Mouse (Mus musculus) small intestine, adult 2 months (tissue): ENCODE data around the gene Snrnp35. TPM values are rescaled to one million over a fixed set of nuclear protein-coding genes. Genes with fewer than 3 reads are reported as not detected.
"Not testable (repeated sequence)": the region's sequence is repeated elsewhere in the genome, so short reads cannot be mapped to it uniquely, and the experiment has no call there.

Experiments
- H3K27ac ChIP-seq: fragments of 200-500 bp; 2 replicates; pipeline ENCODE4 v1.5.1; 2012; ENCODE audit warnings: low read depth, low read length, control low read depth, inconsistent platforms; ENCODE audit not compliant: insufficient read depth
- H3K27me3 ChIP-seq: fragments of 200-500 bp; 2 replicates; pipeline ENCODE4 v1.6.1; 2012; ENCODE audit warnings: mild to moderate bottlenecking, moderate library complexity, low read length, inconsistent platforms; ENCODE audit not compliant: control insufficient read depth, insufficient read depth
- H3K36me3 ChIP-seq: fragments of 200-500 bp; 2 replicates; pipeline ENCODE4 v1.6.1; 2012; ENCODE audit warnings: mild to moderate bottlenecking, low read length, control low read depth, inconsistent platforms; ENCODE audit not compliant: control insufficient read depth, insufficient read depth
- H3K4me1 ChIP-seq: fragments of 200-500 bp; 2 replicates; pipeline ENCODE4 v1.6.1; 2012; ENCODE audit warnings: low read length, inconsistent platforms, mixed read lengths; ENCODE audit not compliant: control insufficient read depth, insufficient read depth, insufficient read length
- H3K4me3 ChIP-seq: fragments of 200-500 bp; 2 replicates; pipeline ENCODE4 v1.5.1; 2012; ENCODE audit warnings: low read depth, mild to moderate bottlenecking, control low read depth, inconsistent platforms, low read length, moderate library complexity
- CTCF ChIP-seq: fragments of 200-500 bp; IDR thresholded peaks from 2 replicates; pipeline ENCODE4 v1.5.1; 2012; ENCODE audit warnings: low read depth, mild to moderate bottlenecking, control low read depth, inconsistent platforms, low read length, moderate library complexity, mixed read lengths; ENCODE audit not compliant: insufficient replicate concordance, insufficient read length; ENCODE audit errors: extremely low read depth
- POLR2A ChIP-seq: fragments of 200-500 bp; IDR thresholded peaks from 2 replicates; pipeline ENCODE4 v1.6.1; 2012; ENCODE audit warnings: low read depth, mild to moderate bottlenecking, control low read depth, inconsistent platforms, low read length, moderate library complexity
- WGBS: fragments of 180-500 bp; shearing (Covaris S2); methylation state at CpG from one replicate; pipeline ENCODE4 v1.1.7; 2018; 5-methylcytosine and 5-hydroxymethylcytosine counted together
- polyA plus RNA-seq: library from polyadenylated mRNA; depleted of rRNA; stranded (reverse); fragments of >200 nt; gene quantifications from 2 replicates; pipeline ENCODE4 v1.2.3, GENCODE M21; 2012

Gene Snrnp35
- polyA plus RNA-seq, 1 experiment: 1.8 TPM

DNA sequence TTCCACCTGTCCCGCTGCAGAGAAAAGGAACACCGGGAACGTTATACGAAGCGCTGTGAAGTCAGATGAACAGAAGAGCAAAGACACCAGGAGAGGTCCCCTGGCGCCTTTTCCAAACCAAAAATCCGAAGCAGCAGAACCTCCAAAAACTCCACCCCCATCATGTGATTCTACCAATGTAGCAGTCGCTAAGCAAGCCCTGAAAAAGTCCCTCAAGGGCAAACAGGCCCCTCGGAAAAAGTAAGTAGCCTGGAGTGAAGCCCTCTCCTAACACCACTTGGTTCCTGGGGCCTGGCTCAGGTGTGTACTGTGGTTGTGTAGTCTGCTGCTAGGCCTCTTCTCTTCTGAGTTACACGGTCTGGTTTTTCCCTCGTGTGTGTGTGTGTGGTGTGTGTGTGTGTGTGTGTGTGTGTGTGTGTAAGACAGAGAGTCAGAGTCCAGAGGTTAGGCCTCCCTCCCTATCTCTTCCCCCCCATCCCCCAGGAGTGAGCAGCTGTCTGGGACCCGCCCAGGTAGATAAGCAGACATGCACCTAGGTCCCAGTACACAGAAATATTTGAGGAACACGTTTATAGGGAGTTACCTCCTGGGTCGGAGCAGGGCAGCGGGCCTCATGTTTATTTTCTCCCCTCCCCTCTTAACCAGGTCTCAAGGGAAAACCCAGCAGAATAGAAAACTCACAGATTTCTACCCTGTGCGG, 32.1 kb upstream of the Snrnp35 start:
- peaks cover 44% of the 10 kb centered on the region for H3K36me3 ChIP-seq
- 30% methylated on average over 16 of the region's 16 CpGs for WGBS
- peak overlapping the region; percentile 88 for H3K27ac ChIP-seq
- H3K4me3 ChIP-seq: peak overlapping the region; percentile 51
- H3K27me3 ChIP-seq: no peaks in the 10 kb centered on the region
- peaks cover 45% of the 10 kb centered on the region for H3K4me1 ChIP-seq
- TF ChIP-seq POLR2A (no peak), CTCF (no peak)

DNA sequence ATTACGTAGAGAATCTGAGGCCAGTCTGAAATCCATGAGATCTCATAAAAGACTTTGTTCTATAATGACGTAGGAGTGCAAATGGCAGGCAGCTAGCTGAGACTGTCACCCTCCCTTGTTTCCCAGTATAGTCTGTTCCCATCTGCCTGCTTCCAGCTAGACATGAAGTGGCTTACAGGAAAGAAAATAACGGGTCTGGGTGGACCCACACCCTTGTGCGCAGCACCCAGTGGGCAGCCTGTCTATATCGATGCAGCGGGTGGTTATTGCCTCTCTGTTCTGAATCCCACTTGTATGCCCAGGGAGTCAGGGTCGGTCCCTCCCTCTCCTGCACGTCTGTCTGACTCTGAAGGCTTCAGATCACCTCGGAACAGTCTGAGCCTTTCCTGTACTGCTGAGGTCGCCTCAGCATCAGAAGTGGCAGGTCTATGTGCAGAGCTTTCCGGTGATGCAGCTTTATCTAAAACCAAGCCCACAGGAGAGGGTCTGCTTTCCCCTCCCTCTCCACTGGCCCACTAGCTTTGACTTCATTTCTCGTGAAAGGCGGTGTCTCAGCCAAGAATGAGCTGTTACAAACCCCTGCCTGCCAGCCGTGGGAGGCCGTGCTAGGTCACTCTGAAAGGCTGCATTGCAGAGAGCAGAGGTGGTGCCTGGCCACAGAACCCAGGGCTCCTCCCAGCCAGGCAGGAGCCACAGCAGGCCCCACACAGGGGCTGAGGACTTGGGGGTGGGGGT, 30.3 kb upstream of the Snrnp35 start:
- Histone ChIP-seq H3K4me3 (peak overlapping the region; percentile 51), H3K27me3 (no peaks in the 10 kb centered on the region), H3K36me3 (peaks cover 59% of the 10 kb centered on the region), H3K27ac (peak overlapping the region; percentile 77), H3K4me1 (peaks cover 41% of the 10 kb centered on the region)
- 53% methylated on average over 15 of the region's 15 CpGs for WGBS
- TF ChIP-seq POLR2A (no peak), CTCF (no peak)

DNA sequence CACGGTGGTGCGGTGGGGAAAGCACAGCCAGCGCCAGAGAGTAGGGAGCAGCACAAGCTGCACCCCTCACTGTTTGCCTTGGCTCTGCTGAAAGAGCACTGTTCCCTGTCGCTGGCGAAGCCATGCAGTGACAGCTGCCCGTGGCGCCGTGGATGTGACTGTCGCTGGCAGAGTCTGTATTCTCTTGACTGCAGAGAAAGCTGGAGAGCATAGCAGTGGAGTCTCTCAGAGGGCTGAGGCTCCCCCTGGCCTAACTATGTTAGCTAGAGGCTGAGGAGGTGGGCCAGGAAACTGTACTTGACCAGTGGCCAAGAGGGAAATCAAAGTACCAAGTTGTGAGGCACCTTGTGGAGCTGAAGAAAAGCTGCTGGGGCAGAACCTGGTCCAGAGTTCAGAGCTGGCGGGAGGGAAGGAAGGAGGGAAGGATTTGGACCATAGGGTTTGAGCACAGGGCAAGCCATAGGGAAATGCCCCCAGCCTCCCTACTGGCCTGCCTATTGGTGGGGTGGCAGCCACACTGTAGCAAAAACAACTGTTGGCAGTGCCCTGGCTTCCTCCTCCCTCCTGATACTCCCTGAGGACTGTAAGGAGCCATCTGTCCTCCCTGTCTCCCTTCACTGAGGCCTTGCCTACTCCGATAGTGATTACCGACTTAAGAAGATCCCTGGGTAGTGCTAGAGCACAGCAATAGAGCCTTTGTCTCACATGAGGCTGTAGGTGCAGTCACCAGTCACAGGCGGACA, 29.4 kb upstream of the Snrnp35 start:
- Histone ChIP-seq H3K4me3 (peak overlapping the region; percentile 51), H3K36me3 (peaks cover 60% of the 10 kb centered on the region), H3K27me3 (no peaks in the 10 kb centered on the region), H3K27ac (peak overlapping the region; percentile 77), H3K4me1 (peaks cover 40% of the 10 kb centered on the region)
- 27% methylated on average over 13 of the region's 13 CpGs for WGBS
- TF ChIP-seq POLR2A (no peak), CTCF (no peak)

DNA sequence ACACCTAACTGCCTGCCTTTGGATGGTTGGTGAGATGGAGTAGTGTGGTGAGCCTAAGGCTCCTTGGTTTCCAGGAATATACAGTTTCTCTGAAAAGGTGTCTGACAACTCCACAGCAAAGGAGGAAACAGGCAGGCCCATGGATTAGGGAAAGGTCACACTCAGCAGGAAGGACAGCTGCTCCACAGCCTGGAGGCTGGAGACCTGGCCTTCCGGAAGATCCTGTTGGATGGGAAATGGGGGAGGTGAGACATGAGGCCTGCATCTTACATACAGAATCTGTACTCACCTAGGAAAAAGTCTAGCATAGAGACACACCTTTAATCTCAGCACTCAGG, 28.9 kb upstream of the Snrnp35 start:
- 57% methylated on average over 1 of the region's 1 CpGs for WGBS
- H3K27me3 ChIP-seq: no peaks in the 10 kb centered on the region
- H3K4me3 ChIP-seq: no peak overlapping the region; the same call in 1 of the 2 replicates
- H3K27ac ChIP-seq: peak overlapping the region; percentile 77
- peaks cover 38% of the 10 kb centered on the region for H3K4me1 ChIP-seq
- TF ChIP-seq CTCF (no peak), POLR2A (no peak)
- H3K36me3 ChIP-seq: peaks cover 61% of the 10 kb centered on the region

DNA sequence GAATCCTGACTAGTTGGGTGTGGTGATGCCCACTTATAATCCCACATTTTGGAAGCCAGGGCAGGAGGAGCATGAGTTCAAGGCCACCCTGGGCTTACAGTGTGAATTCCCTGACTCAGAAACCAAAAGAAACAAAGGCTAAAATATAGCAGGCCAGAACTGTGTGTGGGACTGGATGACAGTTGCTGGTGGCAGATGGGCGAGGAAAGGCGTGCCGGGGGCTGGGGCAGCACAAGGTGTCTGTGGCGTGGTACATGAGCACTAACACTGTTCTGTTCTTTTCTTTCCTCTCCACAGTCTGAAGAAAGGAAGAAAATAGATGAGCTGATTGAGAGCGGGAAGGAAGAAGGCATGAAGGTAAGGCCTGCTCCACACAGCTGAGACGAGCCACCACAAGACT, 26.2 kb upstream of the Snrnp35 start:
- Histone ChIP-seq H3K27ac (no peak overlapping the region), H3K4me1 (peaks cover 21% of the 10 kb centered on the region), H3K27me3 (no peaks in the 10 kb centered on the region), H3K36me3 (peaks cover 72% of the 10 kb centered on the region), H3K4me3 (no peak overlapping the region)
- TF ChIP-seq CTCF (no peak), POLR2A (no peak)
- WGBS: 89% methylated on average over 6 of the region's 6 CpGs

DNA sequence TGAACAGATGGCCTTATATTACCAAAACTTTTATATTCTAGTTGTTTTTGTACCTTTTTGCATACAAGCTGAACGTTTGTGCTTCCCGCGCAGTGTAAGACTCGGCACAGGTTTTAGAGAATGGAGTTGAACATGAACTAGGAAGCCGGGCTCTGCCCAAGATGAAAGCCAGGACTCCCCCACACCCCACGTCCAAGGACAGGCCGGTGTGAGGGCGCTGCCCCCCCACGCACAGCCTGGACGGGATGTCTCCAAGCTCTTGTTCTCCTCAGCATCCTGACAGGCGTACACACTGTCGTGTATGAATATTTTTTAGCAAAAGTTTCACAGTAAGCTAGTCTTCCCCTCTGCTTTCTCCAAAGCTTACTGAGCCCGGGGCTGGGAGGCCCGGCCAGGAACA, 22.0 kb upstream of the Snrnp35 start:
- not testable (repeated sequence) for H3K4me3 ChIP-seq, H3K27me3 ChIP-seq, H3K27ac ChIP-seq, H3K4me1 ChIP-seq
- 89% methylated on average over 14 of the region's 14 CpGs for WGBS
- peaks cover 65% of the 10 kb centered on the region for H3K36me3 ChIP-seq
